Mouse (Mus musculus) intestine, embryonic 16.5 days (tissue): ENCODE measurements at regions not wholly inside any gene's neighbourhood (a gene's known extent, or its start where the extent isn't known, plus 50 kb on each side); places are given as distances from the start of the nearest gene placed in this dataset.

Experiments
- ATAC-seq: fragments of 200-750 bp; cut with Nextera tagmentation; 2 replicates; pipeline ENCODE4 v1.8.0; 2017; ENCODE audit warnings: moderate TSS enrichment, moderate library complexity
- H3K27ac ChIP-seq: fragments of 300-500 bp; sonication (generic); 2 replicates; pipeline ENCODE4 v1.5.1; 2014; ENCODE audit warnings: mild to moderate bottlenecking, low read length
- H3K27me3 ChIP-seq: fragments of 300-500 bp; sonication (generic); replicated peaks from 2 replicates; pipeline ENCODE4 v1.6.1; 2014; ENCODE audit warnings: low read length, control low read depth, mixed read lengths; ENCODE audit not compliant: control insufficient read depth, insufficient read depth
- H3K36me3 ChIP-seq: fragments of 300-500 bp; sonication (generic); 2 replicates; pipeline ENCODE4 v1.6.1; 2014; ENCODE audit warnings: low read length, control low read depth; ENCODE audit not compliant: control insufficient read depth, insufficient read depth
- H3K4me1 ChIP-seq: fragments of 300-500 bp; sonication (generic); 2 replicates; pipeline ENCODE4 v1.6.1; 2014; ENCODE audit warnings: low read length, control low read depth, mixed read lengths; ENCODE audit not compliant: control insufficient read depth, insufficient read depth
- H3K4me2 ChIP-seq: fragments of 300-500 bp; sonication (generic); 2 replicates; pipeline ENCODE4 v1.6.1; 2014; ENCODE audit warnings: low read depth, low read length, control low read depth
- H3K4me3 ChIP-seq: fragments of 300-500 bp; sonication (generic); 2 replicates; pipeline ENCODE4 v1.5.1; 2014; ENCODE audit warnings: mild to moderate bottlenecking, low read length
- H3K9ac ChIP-seq: fragments of 300-500 bp; sonication (generic); 2 replicates; pipeline ENCODE4 v1.6.1; 2014; ENCODE audit warnings: low read depth, low read length
- H3K9me3 ChIP-seq: fragments of 300-500 bp; sonication (generic); 2 replicates; pipeline ENCODE4 v1.6.1; 2016; ENCODE audit warnings: low read length, control low read depth; ENCODE audit not compliant: control insufficient read depth
- WGBS: fragments of 180-500 bp; shearing (Covaris S2); extraction: QIAGEN DNeasy Blood & Tissue Kit; methylation state at CpG from one replicate; pipeline ENCODE4 v1.1.7; 2014; 5-methylcytosine and 5-hydroxymethylcytosine counted together

GRCm38 (mm10) chr16:44608586-44608985, 49.9 kb upstream of the Boc start:
- WGBS: 89% methylated on average over 1 of the region's 1 CpGs
- Histone ChIP-seq H3K4me3 (no peak overlapping the region), H3K9me3 (no peaks in the 10 kb centered on the region), H3K27me3 (no peaks in the 10 kb centered on the region), H3K4me1 (no peaks in the 10 kb centered on the region), H3K4me2 (no peak overlapping the region), H3K27ac (no peak overlapping the region), H3K9ac (no peak overlapping the region), H3K36me3 (no peaks in the 10 kb centered on the region)
- ATAC-seq: no peak
